Mouse (Mus musculus): ENCODE measurements around the gene Kcnb1.

DNA sequence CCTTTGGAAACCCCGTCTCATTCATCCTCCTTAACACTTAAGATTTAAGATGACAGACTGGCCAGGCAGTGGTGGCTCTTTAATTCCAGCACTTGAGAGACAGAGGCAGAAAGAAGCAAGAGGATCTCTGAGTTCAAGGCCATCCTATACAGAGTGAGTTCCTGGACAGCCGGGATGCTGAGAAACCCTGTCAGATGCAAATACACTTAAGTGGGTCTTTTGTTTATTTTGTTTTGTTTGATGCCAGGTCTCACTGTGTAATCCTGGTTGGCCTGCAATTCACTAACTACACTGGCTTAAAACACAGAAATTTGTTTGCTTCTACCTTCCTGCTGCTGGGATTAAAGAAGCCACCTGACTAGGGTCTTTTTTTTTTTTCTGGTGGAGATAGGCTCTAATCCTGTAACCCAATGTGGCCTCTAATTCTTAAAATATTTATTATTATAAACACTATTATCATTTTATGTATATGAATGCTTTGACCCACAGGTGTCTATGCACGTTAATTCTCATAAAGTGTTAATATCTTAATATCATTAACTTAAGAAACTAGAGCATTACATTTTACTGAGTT is 131.1 kb downstream of the Kcnb1 start:
- no peak for TF ChIP-seq POLR2A (IDR thresholded peaks at IDR 0.05; ENCODE audit: control insufficient read depth, extremely low read depth, insufficient read depth, low read length, poor library complexity)
- no peak for TF ChIP-seq CTCF (IDR thresholded peaks at IDR 0.05; ENCODE audit: borderline replicate concordance, control insufficient read depth, extremely low read depth, insufficient read depth, low read length, poor library complexity)
